Mouse (Mus musculus) brain, embryonic 14.5 days (tissue): Measurements from ENCODE around the gene Gm11037. TPM values are rescaled to one million over a fixed set of nuclear protein-coding genes. Genes with fewer than 3 reads are reported as not detected.

Experiments
- DNase-seq: peaks from one replicate; pipeline ENCODE4 v3.0.0-alpha.2; 2011; ENCODE audit warnings: low read depth
- CTCF ChIP-seq: fragments of 200-500 bp; IDR thresholded peaks from 2 replicates; pipeline ENCODE4 v1.5.1; 2012; ENCODE audit warnings: inconsistent platforms, mild to moderate bottlenecking, moderate library complexity, borderline replicate concordance; ENCODE audit not compliant: insufficient read depth, insufficient read length; ENCODE audit errors: extremely low read depth
- POLR2A ChIP-seq: fragments of 200-500 bp; IDR thresholded peaks from 2 replicates; pipeline ENCODE4 v1.6.1; 2012; ENCODE audit warnings: mild to moderate bottlenecking, inconsistent platforms, borderline replicate concordance; ENCODE audit not compliant: poor library complexity, insufficient read depth, insufficient read length, severe bottlenecking; ENCODE audit errors: extremely low read depth
- polyA plus RNA-seq: library from polyadenylated mRNA; depleted of rRNA; stranded (reverse); fragments of >200 nt; gene quantifications from 2 replicates; pipeline ENCODE4 v1.2.3, GENCODE M21; 2012; rRNA removed

Gene Gm11037
- polyA plus RNA-seq, result not detected in 2 replicates

GRCm38 (mm10) chr2:131132930-131133547, at the start of gene Gm11037:
Gm11037 (plus strand) TSS chr2:131133497.
- TF ChIP-seq POLR2A (no peak), CTCF (no peak)
- no peak for DNase-seq

GRCm38 (mm10) chr2:131084206-131084605, 49.1 kb upstream of the Gm11037 start:
- DNase-seq, result no peak
- no peak for TF ChIP-seq CTCF
- no peak for TF ChIP-seq POLR2A

GRCm38 (mm10) chr2:131086667-131087390, 46.5 kb upstream of the Gm11037 start, which contains the start of gene Siglec1:
Siglec1 (minus strand) TSS chr2:131086765.
- TF ChIP-seq POLR2A (no peak), CTCF (no peak)
- DNase-seq, result no peak

- no peak for DNase-seq
- TF ChIP-seq CTCF (no peak), POLR2A (no peak)
These were observed 44.7 kb upstream of the Gm11037 start for GRCm38 (mm10) chr2:131088581-131088980.

- DNase-seq, result no peak
- TF ChIP-seq CTCF (no peak), POLR2A (no peak)
These were observed 43.7 kb upstream of the Gm11037 start for GRCm38 (mm10) chr2:131089634-131090033.

GRCm38 (mm10) chr2:131090852-131091251, 42.4 kb upstream of the Gm11037 start:
- DNase-seq, result no peak
- TF ChIP-seq CTCF, result no peak

- TF ChIP-seq POLR2A (no peak), CTCF (no peak)
- DNase-seq, result no peak
These were observed 39.7 kb upstream of the Gm11037 start for GRCm38 (mm10) chr2:131093577-131093976.

GRCm38 (mm10) chr2:131094823-131095222, 38.5 kb upstream of the Gm11037 start:
- peak; percentile 82 for DNase-seq
- no peak for TF ChIP-seq POLR2A
- peak; percentile 96 for TF ChIP-seq CTCF

GRCm38 (mm10) chr2:131096101-131096795, 37.0 kb upstream of the Gm11037 start:
- peak; percentile 27 for DNase-seq
- TF ChIP-seq POLR2A, result no peak
- TF ChIP-seq CTCF, result no peak

- DNase-seq, result no peak
- TF ChIP-seq POLR2A, result no peak
- TF ChIP-seq CTCF, result no peak
These were observed 36.2 kb upstream of the Gm11037 start for GRCm38 (mm10) chr2:131097087-131097486.

- no peak for DNase-seq
- no peak for TF ChIP-seq POLR2A
- TF ChIP-seq CTCF, result no peak
These were observed 31.8 kb upstream of the Gm11037 start for GRCm38 (mm10) chr2:131101530-131101929.
